Mouse (Mus musculus): ENCODE results near the gene Nrxn2. TPM values are rescaled to one million over a fixed set of nuclear protein-coding genes. Genes with fewer than 3 reads are reported as not detected.
A peak's percentile ranks its signal among the peaks of the same experiment; 100 is the strongest.

The Nrxn2 gene
- total RNA-seq, 2 experiments from 2014 or later, result 3.5 to 3.7 TPM

- no peak for DNase-seq
Measured at GRCm38 (mm10) chr19:6416894-6417761, 1.4 kb upstream of the Nrxn2 start.

DNA sequence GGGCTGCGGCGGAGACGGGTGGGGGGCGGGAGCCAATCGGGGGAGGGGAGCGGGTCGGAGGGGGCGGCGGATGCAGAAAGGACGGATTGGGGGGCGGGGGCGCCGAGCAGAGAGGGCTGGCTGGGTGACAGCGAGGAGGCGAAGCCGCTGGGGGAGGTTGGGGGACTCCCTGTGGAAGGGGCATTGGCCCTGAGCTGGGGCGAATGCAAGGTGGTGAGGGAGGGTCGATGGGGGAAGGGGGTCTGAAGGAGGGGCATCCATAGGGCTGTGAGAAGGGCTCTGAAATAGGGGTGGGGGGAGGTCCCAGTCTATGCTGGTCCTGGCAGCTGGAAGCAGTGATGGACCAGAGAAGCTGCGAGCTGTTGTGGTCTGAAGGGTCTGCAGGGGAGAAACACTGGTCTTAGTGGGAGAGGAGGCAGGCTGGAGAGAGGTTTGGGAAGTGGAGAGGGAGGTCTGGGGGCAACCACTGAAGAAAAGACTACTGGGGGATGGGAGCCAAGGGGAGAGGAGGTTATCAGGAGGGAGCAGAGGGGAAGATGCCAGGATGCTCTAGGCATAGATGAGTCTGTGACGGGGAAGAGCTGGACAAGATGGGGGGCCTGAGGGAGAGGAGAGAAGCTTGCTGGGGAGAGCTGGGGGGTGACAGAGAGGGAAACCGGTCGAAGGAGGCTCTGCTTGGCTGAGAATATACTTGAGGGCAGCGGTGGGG is 607 bp downstream of the Nrxn2 start:
- DNase-seq, result no peak

- DNase-seq, result no peak
Measured at GRCm38 (mm10) chr19:6419805-6420310, 1.3 kb downstream of the Nrxn2 start.

GRCm38 (mm10) chr19:6420481-6421210 is 2.1 kb downstream of the Nrxn2 start:
- no peak for DNase-seq

GRCm38 (mm10) chr19:6421211-6421590 is 2.7 kb downstream of the Nrxn2 start:
- no peak for DNase-seq

DNA sequence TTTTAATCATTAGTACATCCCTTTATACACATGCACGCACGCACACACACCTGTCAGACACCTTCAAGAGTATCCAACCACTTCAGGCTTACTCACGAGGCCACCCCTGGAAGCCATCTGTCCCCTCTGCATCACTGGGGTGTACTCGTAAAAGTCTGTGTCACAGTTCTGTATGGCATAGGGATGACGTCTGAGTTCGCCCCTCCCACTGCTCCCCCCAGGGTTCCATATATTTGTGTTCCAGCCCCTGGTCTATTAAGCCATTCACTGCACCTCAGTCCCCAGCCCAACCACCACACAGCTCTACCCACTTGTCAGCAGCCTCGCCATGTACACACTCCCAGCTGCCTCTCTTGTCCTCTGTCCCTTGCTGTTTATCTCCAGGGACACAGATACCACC is 3.5 kb downstream of the Nrxn2 start:
- no peak for DNase-seq

GRCm38 (mm10) chr19:6423241-6423640 is 4.7 kb downstream of the Nrxn2 start:
- DNase-seq, result no peak

DNA sequence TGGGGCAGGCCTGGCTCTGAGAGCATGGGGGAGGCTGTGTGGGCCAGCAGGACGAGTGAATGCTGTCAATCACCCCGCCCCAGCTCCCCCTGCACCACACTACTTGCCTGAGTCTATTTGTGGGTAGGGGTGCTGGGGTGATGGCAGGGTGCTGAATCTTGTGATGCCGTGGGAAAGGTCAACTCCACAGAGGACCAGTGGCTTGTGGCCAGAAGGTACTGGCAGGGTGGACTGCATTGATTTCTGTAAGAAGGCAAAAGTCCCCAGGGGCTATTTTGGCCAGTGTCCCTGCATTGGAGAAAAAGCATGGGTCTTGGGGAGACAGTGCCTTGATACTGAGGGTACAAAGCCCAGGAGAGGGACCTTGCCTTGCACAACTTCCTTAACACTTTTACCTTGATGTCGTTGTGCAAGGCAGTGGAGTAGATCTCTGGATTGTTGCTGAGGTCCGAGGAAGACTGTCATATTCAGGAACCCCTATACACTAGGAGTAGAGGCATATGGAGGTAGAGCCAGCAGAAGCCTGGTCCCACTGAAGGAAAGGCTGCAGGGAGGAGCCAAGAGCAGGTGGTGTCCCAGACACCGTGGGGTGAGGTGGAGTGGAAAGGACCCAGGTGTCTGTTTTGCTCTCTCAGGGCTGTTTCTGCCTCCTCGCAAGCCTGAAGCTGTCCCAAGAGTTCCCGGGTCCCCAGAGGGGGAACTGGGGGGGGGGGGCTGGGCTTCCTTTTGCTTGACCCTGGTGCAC is 5.8 kb downstream of the Nrxn2 start:
- no peak for DNase-seq

DNA sequence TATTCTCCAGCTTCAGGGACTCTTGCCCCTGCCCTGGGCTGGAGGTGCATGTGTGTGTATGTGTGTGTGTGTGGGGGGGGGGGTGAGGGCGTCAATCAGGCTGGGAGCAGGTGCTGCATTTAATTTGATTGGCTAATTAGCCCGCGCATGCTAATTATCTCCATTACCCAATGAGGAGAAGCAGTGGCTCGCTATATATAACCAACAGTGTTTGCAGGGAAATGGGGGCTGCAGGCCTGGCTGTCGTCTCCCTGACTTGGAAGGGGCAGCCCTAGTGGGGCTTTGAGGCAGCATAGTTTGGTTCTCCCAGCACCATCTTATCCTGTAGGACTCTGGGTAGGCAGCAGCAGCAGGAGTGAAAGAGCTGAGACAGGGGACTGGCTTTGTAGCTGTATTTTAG is 7.1 kb downstream of the Nrxn2 start:
- no peak for DNase-seq

GRCm38 (mm10) chr19:6426703-6427500 is 8.4 kb downstream of the Nrxn2 start:
- DNase-seq, result peak; percentile 71

- DNase-seq, result peak; percentile 36
Measured at GRCm38 (mm10) chr19:6427653-6428434, 9.3 kb downstream of the Nrxn2 start.

- no peak for DNase-seq
Measured at GRCm38 (mm10) chr19:6428501-6429200, 10.1 kb downstream of the Nrxn2 start.

GRCm38 (mm10) chr19:6443016-6443415 is 24.5 kb downstream of the Nrxn2 start:
- no peak for DNase-seq

- DNase-seq, result no peak
Measured at GRCm38 (mm10) chr19:6445761-6446423, 27.4 kb downstream of the Nrxn2 start.

DNA sequence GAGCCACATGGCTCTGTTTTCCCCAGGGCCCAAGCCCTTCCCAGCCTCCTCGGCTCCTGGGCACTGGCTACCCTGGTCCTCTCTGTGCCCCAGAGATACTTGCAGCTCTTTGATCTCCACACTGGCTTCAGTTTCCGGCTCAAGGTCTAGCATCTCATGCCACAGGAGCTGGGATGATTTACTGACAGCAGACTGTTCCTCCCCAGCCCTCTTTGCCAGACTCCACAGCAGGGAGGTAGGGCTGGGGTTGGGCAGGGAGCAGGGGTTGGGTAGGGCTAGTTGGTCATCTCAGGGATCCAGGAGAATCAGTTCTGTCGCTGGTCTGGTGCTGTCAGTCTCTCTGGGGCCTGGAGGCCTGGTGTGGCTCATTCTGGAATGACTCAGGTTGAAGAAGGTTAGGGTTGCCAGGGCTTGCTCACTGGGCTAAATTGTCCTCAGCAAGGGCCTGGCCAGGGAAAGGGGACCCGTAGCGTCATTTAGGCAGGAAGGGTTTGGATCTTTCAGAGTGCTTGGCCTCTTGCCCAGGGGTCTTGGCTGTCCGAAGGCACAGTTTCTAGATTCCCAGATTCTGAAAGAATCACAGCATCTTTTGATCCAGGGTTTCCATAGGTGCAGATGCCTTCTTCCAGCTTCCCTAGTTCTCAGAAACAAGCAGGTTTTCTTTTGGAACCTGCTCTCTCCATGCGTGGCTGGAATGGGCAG is 28.4 kb downstream of the Nrxn2 start:
- no peak for DNase-seq

- DNase-seq, result no peak
Measured at GRCm38 (mm10) chr19:6448752-6449151, 30.2 kb downstream of the Nrxn2 start.

GRCm38 (mm10) chr19:6449841-6450240 is 31.3 kb downstream of the Nrxn2 start:
- no peak for DNase-seq

DNA sequence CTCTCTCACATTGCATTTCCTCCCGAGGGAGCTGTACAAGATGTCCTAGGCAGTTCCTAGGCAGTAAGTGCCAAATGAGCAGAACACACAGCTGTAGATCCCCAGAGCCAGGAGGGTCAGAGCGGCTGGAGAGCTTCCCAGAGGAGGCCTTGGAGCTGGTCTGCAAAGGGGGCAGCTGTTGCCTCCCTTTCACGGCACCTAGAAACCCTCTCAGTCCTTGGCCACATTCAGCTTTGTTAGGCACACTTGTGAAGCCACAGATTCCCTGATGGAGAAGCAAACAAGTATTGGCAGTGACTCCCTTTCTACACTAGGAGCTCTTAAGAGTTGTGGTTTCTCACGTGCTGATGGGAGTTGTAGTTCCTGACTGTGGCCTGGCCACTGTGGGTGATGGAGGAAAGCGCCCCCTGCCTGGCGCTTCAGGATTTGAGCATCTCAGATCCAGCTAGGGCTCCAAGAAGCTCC is 33.5 kb downstream of the Nrxn2 start:
- peak; percentile 80 for DNase-seq
